Mouse (Mus musculus) myocyte (in vitro differentiated cells): ENCODE measurements at regions not wholly inside any gene's neighbourhood (a gene's known extent, or its start where the extent isn't known, plus 50 kb on each side); places are given as distances from the start of the nearest gene placed in this dataset.

Source experiments
- E2F4 ChIP-seq: IDR thresholded peaks from one replicate; pipeline ENCODE4 v1.6.1; 2011; ENCODE audit warnings: mild to moderate bottlenecking, control low read depth, moderate library complexity; ENCODE audit not compliant: insufficient read depth
- MAX ChIP-seq: IDR thresholded peaks from one replicate; pipeline ENCODE4 v1.6.1; 2011; ENCODE audit warnings: low read depth, mild to moderate bottlenecking, control low read depth
- MYOG ChIP-seq, 3 experiments: IDR thresholded peaks; one replicate each; pipeline ENCODE4 v1.6.1; 2011; ENCODE audit warnings: control low read depth in 2 of 3, low read depth in 2 of 3, mild to moderate bottlenecking in 2 of 3; ENCODE audit not compliant: insufficient read length in 2 of 3, control insufficient read depth in 1 of 3, insufficient read depth in 1 of 3
- POLR2A ChIP-seq: IDR thresholded peaks from one replicate; pipeline ENCODE4 v1.6.1; 2011; ENCODE audit warnings: low read depth, mild to moderate bottlenecking, control low read depth, moderate library complexity; ENCODE audit not compliant: insufficient read length
- TCF3 ChIP-seq: IDR thresholded peaks from one replicate; pipeline ENCODE4 v1.6.1; 2011; ENCODE audit warnings: low read depth, control low read depth; ENCODE audit not compliant: insufficient read length
- USF1 ChIP-seq: IDR thresholded peaks from one replicate; pipeline ENCODE4 v1.6.1; 2011; ENCODE audit warnings: low read depth, mild to moderate bottlenecking, control low read depth, moderate library complexity

GRCm38 (mm10) chr10:46374646-46375045, 797.0 kb downstream of the Hace1 start:
- TF ChIP-seq TCF3 (no peak), MYOG (IDR thresholded peaks at IDR 0.05; ENCODE audit: control insufficient read depth in 1 of 3, insufficient read depth in 1 of 3, insufficient read length in 2 of 3, low read depth in 2 of 3) (no peak), E2F4 (no peak), USF1 (no peak), POLR2A (no peak), MAX (no peak)
